Mouse (Mus musculus): ENCODE results near the gene Mpo.

- TF ChIP-seq CTCF (IDR thresholded peaks at IDR 0.05; ENCODE audit: borderline replicate concordance, insufficient read depth, low read depth, low read length) (no peak), POLR2A (IDR thresholded peaks at IDR 0.05; ENCODE audit: borderline replicate concordance, insufficient read depth, low read length) (no peak)
These were observed 42.4 kb upstream of the Mpo start for GRCm38 (mm10) chr11:87751031-87751430.
